Mouse (Mus musculus) monocyte, adult 59 days (primary cell): ENCODE results near the gene Mrpl43. TPM values are rescaled to one million over a fixed set of nuclear protein-coding genes. Genes with fewer than 3 reads are reported as not detected.

Experiments
- total RNA-seq, 2 experiments: library from RNA; stranded (reverse); gene quantifications; one replicate each; pipeline ENCODE4 v1.2.4; 2023

Gene Mrpl43
- total RNA-seq: 10 to 100 TPM; 35.9 to 39.9 TPM

DNA sequence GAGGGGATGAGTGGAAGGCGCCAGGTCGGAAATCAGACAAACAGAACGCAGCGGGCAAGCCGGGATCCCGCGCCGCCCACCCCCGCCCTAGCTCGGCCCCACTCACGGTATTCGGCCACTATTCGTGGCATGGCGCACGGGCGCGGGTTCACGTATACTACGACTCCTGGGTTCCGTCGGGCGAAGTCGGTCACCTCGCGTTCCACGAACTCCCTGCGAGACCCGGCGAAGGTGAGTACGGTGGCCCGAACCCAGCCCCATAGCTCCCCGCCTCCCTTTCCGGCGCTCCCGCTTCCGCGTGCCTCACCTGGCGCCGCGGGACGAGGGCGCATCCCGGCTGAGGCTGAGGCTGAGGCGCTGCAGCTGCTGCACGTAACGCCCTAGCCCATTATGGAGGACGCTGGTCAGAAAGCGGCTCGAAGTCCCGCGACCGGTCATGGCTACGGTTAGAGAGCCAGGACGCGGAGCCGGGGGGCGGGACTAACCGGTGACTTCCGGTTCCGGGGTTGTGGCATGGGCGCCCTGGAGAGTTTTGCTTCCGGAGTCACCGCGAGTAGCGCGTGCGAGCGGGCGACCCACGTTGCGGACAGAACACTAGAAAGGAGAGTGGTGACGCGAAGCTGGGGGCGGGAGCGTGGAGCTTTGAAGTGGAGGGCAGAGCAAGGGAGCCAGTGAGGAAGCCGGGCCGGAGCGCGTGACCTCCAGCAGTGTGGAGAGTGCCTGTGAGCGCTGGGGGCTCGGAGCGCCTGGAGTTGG, at the start of gene Mrpl43:
TSS of gene Mrpl43 (minus strand) at position 486 of the 756 bp plus-strand sequence.

DNA sequence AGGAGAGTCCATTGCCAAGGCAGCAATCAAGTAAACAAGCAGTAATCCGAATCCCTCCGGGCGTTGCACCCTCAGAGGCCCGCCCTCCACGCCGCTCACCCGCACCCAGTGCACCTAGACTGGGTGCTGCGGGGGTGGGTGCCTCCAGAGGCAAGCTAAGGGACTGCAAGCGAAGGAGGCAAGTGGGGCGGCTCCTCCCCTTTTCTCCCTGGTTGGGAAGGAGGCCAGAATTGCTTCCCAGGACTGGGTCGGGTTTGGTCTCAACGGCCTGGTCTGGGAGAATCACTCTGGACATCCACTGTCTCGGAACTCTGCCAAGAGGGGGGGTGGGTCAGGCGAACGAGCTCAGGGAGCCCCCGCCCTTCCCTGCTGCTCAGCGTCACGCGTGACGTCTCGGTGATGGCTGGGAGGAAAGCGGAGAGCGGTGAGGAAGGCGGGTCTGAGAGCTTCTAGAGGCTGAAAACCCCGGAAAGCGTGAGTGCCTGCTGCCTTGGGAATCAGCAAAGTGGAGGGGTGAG, 41.2 kb upstream of the Mrpl43 start, which contains the start of gene Sfxn3:
TSS of gene Sfxn3 (plus strand) at position 87 of the 518 bp plus-strand sequence.

DNA sequence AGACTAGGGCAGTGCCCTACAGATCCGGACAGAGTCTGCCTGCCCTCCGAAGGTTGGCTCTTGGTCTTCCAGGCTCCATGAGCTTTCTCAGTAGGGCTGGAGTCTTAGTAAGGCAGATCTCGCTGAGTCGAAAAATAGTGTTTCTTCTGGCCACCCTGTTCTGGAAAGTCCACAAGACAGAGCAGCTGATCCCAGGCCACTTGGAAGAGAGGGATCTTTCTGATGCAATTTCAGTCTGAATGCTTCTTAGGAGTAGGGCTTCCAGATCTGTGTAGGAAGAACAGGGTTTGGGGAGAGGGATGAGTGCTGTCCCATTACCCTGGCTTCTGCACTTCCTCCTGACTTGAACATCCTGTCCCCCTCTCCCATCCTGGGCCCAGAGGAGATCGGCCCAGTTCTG, 39.4 kb upstream of the Mrpl43 start, which contains the start of gene Pdzd7:
TSS of gene Pdzd7 (minus strand) at position 67 of the 400 bp plus-strand sequence.

DNA sequence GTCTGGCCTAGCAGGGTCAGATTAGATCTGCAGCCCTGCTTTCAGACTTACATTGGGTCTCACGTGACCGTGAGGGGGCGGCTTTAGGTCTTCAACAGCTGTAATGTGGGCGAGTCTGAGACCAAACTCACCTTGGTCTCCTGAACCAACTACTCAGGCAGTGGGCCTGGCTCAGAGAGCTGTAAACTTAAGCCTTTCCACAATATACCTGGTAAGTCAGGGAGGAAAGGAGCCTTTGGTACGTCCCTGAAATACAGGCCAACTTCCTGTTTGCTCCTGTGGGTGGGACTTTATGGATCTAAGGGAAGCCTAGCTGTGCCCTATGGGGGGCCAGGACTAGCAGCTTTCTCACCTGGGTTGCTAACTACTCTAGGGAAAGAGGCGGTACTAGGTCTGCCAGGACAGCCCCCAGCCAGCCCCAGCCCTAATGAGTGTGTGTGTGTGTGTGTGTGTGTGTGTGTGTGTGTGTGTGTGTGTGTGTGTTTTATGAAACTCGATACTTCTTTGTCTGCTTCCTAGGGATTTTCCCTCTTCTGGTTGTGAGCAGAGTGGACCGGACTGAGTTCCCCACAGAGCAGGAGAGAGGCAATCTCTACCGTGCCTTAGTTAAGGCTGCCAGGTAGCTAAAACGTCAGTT, 8.2 kb upstream of the Mrpl43 start, which contains the start of gene Lzts2:
TSS of gene Lzts2 (plus strand) at position 80 of the 637 bp plus-strand sequence.

DNA sequence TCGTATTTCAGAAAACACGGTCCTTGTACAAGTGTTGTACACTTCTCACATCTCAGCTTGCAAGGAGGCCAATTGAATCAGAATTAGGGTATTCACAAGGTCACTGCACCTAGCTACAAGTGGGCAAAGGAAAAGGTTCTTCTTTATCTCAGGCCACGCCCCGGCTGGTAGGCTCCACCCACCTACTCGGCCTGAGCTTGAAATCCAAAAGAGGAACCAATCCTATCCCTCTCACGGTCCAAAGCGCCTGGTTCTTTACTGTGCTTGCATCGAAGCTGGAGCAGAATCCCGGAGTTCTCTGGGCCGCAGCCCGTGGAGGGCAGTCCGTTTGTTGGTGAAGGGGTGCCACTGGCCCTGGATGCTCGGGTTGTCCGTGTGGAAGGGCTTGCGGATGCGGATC, 798 bp downstream of the Mrpl43 start, which contains the start of gene Twnk:
TSS of gene Twnk (plus strand) at position 220 of the 400 bp plus-strand sequence.

DNA sequence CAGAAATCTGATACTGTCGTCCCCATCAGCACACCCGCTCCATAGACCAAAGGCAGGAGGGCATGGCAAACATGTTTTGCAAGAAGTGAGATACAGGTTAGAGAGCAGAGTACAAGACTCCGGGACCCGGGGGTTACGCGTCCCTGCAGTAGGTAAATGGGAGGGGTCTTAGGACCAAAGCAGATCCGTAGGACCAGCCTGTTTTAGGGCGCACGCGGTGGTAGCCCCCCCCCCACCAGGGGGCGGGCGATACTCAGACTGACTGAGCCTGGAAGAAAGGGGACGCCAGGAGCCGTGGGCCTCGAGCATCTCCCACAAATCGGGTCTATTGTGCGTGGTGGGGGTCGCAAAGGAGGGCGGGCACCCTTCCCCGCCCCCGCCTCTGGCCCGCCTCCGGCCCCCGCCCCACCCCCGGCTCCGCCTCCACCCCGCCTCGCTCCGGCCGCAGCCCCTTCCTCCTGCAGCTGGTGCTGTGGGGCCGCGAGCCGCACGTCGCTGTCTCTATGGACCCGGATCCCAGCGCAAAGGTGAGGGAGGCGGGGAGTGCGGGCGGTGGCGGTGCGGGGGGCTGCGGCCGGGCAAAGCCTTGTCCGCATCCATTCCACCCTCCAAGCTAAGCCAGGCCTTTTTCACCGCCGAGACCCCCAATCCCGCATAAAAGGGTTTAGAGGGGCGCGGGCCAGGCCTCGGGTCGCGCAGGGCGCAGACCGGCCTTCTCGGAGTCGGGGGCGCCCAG, 17.2 kb downstream of the Mrpl43 start, which contains the start of gene Sema4g:
TSS of gene Sema4g (plus strand) at position 271 of the 736 bp plus-strand sequence.

Other genes starting within 250 kb of the Mrpl43 start
- 10 to 100 TPM; 46.7 to 47.6 TPM for gene Slf2, start 75.3 kb downstream of the Mrpl43 start, total RNA-seq
- gene Sema4g, start 17.3 kb downstream of the Mrpl43 start, total RNA-seq: under 1 TPM; 0.15 to 0.71 TPM
- gene Twnk, start 779 bp downstream of the Mrpl43 start, total RNA-seq: 1 to 10 TPM; 9.0 to 9.1 TPM
- gene Lzts2, start 8.0 kb upstream of the Mrpl43 start, total RNA-seq: under 1 TPM in 1 of 2 experiments, not detected in 1; 0.31 TPM
- not detected for gene Pdzd7, start 39.3 kb upstream of the Mrpl43 start, total RNA-seq
- 10 to 100 TPM; 79.0 to 87.6 TPM for gene Sfxn3, start 41.1 kb upstream of the Mrpl43 start, total RNA-seq
- under 1 TPM; 0.42 to 0.55 TPM for gene Kazald1, start 68.8 kb upstream of the Mrpl43 start, total RNA-seq
- gene Tlx1, start 144.2 kb upstream of the Mrpl43 start, total RNA-seq: under 1 TPM in 1 of 2 experiments, not detected in 1; 0.24 TPM
- not detected for gene Lbx1, start 229.4 kb upstream of the Mrpl43 start, total RNA-seq